Mouse (Mus musculus) frontal cortex, adult 2 months (tissue): ENCODE data around the gene Gm20388. TPM values are rescaled to one million over a fixed set of nuclear protein-coding genes. Genes with fewer than 3 reads are reported as not detected.

Experiments
- DNase-seq, 2 experiments: peaks; one replicate each; pipeline ENCODE4 v3.0.0; 2022; ENCODE audit warnings: low spot score in 1 of 2; ENCODE audit errors: extremely low spot score in 1 of 2
- polyA plus RNA-seq: library from polyadenylated mRNA; depleted of rRNA; stranded (reverse); fragments of >200 nt; gene quantifications from 2 replicates; pipeline ENCODE4 v1.2.3, GENCODE M21; 2012

The Gm20388 gene
- polyA plus RNA-seq, 1 experiment: 22.2 TPM

- DNase-seq: no peak
Observed at GRCm38 (mm10) chr8:120072259-120072658, 161.6 kb downstream of the Gm20388 start.

DNA sequence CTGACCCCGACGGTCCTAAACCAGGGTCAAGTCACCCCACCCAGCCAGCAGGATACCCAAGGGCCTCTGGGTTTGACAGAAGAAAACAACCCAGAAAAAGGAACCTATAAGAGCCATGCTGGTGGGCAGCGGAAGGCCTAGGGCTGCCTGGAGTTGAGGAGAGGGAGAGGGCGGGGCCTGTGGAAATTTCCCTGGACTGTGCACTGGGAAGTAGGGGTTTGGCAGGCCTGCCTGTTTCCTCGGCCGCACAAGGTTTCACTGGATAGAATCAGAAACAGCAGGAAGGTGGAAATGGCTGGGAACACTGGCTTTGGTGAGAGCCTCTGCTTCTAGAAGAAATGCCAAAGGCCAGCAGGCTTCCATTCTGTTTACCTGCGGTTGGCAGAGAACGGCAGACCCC lies 162.2 kb downstream of the Gm20388 start:
- DNase-seq: no peak

DNA sequence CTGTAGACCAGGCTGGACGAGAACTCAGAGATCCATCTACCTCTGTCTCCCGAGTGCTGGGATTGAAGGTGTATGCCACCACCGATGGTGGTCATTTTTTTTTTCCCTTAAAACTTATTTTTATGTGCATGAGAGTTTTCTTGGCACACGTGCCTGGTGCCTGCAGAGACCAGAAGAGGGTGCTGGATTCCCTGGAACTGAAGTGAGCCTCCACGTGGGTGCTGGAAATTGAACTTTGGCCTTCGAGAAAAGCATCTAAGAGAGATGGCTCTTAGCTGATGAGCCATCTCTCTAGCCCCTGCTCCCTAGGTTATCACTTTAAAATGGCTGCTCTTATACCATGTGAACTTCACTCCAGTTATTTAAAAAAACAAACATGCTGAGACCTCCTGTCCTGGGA lies 163.9 kb downstream of the Gm20388 start:
- DNase-seq: no peak

DNA sequence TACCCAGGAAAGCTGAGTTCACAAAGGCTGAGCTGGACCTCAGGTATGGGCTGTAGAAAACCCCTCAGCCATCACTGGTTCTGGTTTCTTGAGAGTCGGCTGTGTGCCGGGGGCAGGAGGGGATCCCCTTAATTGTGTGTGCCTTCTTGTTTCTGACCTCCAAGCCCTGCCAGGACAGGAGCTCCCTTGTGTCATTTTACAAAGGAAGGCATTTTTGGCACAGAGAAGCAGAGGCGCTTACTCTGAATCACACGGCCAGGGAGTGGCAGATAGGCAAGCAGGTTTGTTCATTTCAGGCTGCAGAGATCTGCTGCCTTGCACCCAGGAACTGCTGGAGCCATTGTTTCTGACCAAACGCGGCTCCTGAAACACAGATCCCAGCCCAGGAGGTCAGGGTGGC lies 164.7 kb downstream of the Gm20388 start:
- DNase-seq: no peak

DNA sequence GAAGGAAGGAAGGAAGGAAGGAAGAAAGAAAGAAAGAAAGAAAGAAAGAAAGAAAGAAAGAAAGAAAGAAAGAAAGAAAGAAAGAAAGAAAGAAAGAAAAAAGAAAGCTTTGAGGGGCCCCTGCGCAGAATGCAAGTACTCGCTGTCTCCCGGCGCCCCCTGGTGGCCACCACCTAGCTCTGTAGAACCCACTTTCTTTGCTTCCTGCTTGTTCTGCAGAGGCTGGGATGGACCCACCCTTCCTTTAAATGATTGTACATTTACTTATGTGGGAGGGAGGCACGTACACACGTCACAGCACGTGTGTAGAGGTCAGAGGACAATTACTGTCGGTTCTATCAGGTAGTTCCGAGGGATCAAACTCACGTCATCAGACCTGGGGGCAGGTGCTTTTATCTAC lies 167.4 kb downstream of the Gm20388 start:
- DNase-seq: peak in 1 of 2 experiments; percentile 86

DNA sequence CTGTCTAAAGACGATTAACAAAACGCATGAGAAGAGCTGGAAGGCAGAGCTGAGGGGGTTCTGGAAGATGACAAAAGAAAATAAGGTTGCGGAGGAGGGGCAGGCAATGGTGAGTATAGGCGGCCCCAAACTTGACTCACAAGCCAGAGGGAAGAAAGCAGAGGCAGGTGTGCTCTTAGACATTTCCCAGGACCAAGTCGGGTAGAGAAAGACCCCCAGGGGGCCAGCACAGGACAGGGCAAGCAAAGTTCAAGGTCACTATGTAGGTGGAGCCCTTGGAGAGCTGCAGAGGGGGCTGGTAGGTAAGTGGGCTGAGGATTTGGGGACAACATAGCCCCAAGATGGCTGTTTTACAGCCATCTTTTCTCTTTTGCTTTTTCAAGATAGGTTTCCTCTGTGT lies 168.7 kb downstream of the Gm20388 start:
- no peak for DNase-seq

GRCm38 (mm10) chr8:120083261-120083660 lies 172.6 kb downstream of the Gm20388 start:
- DNase-seq: no peak

DNA sequence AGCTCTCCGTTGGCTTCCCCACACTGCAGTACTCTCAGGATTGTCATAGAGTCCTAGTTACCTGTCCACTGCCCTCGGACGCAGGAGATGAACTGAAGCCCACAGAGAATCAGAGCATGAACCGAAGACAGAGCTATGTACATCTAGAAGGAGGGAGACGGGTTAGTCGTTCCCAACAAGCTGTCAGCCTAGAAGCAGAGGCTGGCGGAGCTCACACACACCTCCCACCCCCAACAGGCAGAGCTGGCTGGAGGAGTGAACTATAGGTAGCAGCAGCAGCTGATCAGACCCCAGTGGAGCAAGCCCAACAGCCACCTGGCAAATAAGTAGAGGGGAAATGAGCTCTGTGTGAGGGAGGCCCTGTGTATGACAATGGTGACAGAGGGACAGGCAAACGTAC lies 174.1 kb downstream of the Gm20388 start:
- peak in 1 of 2 experiments; percentile 48 for DNase-seq

- no peak for DNase-seq
Observed at GRCm38 (mm10) chr8:120089511-120089910, 178.9 kb downstream of the Gm20388 start.

DNA sequence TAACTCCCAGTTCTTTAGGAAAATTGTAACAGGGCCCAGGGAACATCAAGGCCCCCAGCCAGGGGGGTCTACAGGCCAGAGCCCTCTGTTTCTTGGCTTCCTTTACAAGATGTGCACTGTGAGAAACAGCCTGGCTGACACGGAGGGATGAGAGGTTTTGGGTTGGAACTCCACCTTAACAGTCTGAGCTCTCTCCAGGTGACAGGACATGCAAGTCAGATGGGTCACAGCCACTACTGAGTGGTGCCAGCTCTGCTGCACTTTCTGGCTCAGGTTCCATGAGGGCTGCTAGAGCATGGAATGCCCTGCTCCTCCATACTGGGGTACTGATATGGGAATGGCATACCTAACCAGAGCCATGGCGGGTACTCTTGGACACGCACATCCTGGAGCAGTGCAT lies 180.4 kb downstream of the Gm20388 start:
- DNase-seq: no peak

DNA sequence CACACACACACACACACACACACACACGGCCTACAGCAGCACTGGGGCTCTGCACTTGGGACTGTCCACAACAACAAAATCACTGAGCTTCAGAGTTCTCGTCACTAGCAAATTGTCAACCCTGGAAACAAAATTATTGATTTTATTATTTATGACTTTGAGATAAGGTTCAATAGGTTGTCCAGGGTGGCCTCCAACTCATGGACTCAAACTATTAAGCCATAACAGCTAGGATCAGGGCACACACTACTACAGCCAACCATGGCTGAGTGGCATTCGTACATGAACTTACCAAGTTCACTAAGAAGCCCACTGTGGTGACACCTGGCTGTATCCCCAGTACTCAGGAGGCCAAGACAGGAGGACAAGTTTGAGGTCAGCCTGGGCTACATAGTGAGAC lies 182.5 kb downstream of the Gm20388 start:
- no peak for DNase-seq

- no peak for DNase-seq
Observed at GRCm38 (mm10) chr8:120094801-120095200, 184.2 kb downstream of the Gm20388 start.

DNA sequence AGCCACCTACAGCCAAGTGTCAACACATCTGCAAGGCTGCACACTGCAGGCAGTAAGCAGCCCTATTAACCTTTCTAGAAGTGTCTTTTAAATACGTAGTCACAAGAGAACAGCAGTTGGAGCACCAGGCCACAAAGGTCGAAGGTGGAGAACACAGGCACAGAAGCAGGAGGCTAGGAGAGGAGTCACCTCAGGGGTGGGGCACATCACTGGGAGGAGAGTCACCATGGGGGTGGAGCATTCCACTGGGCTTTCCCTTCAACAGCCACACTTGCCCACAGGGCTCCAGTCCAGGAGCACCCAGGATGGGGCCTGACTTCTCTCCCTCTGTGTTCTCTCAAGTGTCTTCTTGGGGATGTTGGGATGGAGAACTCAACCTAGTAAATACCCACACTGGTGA lies 185.8 kb downstream of the Gm20388 start:
- no peak for DNase-seq

- no peak for DNase-seq
Observed at GRCm38 (mm10) chr8:120100388-120101067, 189.9 kb downstream of the Gm20388 start.

GRCm38 (mm10) chr8:120101068-120101972 lies 190.7 kb downstream of the Gm20388 start, which contains the start of gene Zdhhc7:
Gene Zdhhc7 (minus strand): TSS chr8:120101482.
- DNase-seq: peak; percentile 70 to 87

DNA sequence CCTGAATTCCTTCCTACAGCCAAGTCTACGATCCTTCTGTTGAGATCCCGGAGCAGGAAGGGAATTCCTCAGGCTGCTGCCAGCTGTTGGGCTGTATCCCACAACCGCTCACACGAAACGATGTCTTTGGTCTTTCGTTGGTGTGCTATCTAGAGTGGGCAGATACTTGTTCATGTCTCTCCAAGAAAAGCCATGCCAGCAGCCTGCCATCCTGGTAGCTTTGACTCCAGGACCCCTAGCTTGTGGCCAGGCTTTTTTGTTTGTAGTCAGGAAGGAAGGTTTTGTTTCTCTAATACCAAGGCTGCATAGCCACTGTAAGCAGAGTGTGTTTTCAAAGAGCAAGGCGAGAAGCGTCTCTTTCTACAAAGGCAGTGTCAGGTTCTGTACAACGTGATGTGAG lies 193.3 kb downstream of the Gm20388 start:
- DNase-seq: no peak

DNA sequence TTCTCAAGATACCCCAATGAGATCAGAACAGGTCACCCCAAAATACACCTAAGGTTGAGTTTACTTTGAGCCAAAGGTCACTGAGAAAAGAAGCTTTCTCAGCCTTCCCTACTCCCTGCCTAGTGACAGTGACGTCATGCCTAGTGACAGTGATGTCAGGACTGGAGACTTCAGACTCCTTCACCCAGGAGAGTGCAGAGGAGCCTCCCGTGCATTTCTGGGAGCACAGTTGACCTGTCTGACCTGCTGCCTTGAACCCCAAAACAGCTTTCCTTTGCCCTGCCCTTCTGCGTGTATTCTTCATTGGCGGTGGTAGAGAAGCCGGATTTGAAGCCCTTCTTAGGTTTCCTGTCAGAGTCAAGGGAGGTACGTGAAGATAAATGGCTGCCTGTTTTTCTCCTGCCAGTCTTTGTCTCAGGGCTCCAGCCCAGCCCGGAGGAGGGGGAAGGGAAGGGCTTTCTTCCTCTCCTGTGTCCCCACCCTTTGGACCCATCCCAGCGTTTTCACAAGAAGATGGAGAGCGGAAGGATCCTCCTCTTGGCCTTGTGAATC lies 194.2 kb downstream of the Gm20388 start:
- no peak for DNase-seq

DNA sequence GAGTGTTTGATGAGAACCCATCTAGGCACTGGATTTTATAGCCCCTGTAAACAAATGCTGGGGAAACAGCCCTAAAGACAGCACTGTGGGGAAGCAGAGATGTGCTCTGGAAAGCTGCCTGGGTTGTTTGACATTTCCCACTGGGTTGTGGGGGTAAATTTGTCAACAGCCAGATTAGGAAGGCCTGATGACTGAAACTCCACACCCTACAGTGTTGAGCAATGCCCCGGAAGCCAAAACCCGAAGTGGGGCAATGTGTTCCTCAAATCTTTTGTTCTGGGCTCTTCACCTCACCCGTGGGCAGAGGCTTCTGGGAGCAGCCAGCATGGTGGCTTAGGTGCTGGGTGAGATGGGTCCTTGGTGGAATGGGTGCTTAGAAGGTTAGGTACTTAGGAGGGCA lies 198.5 kb downstream of the Gm20388 start:
- no peak for DNase-seq

- no peak for DNase-seq
Observed at GRCm38 (mm10) chr8:120110966-120111365, 200.3 kb downstream of the Gm20388 start.

DNA sequence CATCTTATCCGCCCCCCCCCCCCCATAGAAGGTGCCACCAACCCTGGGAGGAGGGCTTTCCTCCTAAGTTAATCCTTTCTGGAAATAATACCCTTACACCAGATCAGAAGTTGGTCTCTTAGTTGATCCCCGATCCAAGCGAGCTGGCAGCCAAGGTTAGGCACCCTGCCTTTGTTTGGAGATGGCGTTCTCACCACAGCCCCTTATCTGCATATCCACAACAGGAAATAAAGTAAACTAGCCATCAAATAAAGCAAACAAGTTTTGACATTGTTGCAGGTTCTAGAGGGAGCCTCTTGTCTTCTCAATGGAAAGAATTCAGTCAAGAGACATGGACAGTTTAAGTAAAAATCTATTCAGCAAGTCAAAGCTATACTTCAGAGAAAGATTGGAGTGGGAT lies 200.7 kb downstream of the Gm20388 start:
- DNase-seq: no peak

DNA sequence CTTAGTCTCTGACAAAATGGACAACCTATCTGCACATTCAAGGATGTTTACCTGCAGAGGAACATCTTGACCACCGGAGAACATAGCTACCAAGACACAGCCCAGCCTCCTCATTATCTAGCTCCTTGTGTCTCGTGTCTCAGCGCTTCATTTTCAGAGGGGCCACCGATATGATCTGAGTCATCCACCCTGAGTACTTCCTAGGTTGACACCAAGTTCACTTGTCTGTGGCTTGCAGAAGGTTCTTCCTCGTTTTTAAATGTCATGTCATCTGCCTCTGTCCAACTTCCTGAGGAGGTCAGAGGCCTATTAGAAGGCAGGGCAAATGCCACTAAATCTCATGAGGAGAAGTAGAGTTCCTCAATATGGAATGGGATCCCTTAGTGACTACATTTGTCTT lies 201.9 kb downstream of the Gm20388 start:
- no peak for DNase-seq

GRCm38 (mm10) chr8:120113306-120113705 lies 202.7 kb downstream of the Gm20388 start:
- DNase-seq: no peak
